Mouse (Mus musculus): ENCODE results near the gene Mobp.

Gene Mobp

GRCm38 (mm10) chr9:120132980-120133754 lies 16.3 kb upstream of the Mobp start:
- in situ Hi-C loops (cut with MboI; ENCODE audit: low pct_unique_long_range_greater_than_20kb in 1 of 2, low sequenced_read_pairs in 2 of 2, unreplicated experiment in 1 of 2): no loop called here

DNA sequence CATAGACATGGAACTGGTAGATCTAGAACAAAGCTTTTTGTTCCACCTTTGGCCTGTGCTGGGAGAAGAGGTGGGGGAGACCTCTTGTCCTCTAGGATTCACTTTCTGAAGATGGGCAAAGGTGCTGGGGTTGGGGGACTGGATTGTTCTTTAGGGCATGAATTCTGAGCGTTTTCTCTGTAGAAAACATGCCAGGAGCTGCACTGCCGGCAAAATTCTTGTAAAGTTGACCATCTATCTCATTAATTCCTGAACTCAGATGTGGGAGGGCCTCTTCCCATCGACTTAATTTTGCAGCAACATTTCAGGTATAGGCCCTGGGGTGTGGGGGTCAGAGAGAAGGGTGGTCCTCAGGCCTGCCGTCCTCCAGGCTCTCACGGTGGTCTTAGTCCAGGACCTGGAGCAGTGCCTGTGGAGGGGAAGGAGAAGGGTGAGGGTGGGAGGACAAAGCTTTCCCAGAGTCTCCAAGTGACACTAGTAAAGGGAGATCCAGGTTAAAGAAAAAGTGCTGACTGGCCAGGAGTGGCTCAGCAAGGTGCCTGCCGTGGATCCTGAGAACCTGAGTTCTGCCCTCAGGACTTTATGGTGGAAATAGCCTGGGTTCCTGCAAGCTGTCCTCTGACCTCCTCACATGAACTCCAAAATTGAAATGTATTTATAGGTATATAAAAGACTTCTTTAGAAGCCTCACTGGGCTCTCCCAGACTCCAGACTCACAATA lies 15.6 kb upstream of the Mobp start:
- in situ Hi-C loops (cut with MboI; ENCODE audit: low pct_unique_long_range_greater_than_20kb in 1 of 2, low sequenced_read_pairs in 2 of 2, unreplicated experiment in 1 of 2): no loop called here

GRCm38 (mm10) chr9:120134529-120135160 lies 14.9 kb upstream of the Mobp start:
- in situ Hi-C loops (cut with MboI; ENCODE audit: low pct_unique_long_range_greater_than_20kb in 1 of 2, low sequenced_read_pairs in 2 of 2, unreplicated experiment in 1 of 2): loop anchor here (5.0 kb wide), 1 partner anchor 38 kb away; no protein-coding TSS in a partner anchor

DNA sequence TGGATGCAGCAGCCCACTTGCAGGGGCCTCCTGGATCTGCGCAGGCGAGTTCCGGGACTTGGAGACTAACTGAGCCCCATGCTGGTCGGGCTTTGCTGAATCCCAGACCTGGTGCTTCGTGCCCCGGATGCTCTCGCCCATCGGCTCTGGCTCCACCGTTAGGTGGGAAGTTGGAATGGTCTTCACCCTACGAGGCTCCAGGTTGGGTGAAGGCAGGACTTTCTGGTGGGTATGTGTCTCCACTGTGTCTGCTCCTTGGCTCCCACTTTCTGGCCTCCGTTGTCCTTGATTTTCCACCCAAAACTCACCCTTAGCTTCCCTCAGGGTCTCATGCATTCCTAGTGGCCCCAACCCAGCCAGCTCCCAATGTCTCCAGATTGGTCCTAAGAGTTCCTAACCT lies 14.1 kb upstream of the Mobp start:
- in situ Hi-C loops (cut with MboI; ENCODE audit: low pct_unique_long_range_greater_than_20kb in 1 of 2, low sequenced_read_pairs in 2 of 2, unreplicated experiment in 1 of 2): loop anchor here (5.0 kb wide), 1 partner anchor 37 kb away; no protein-coding TSS in a partner anchor

GRCm38 (mm10) chr9:120140652-120141051 lies 8.9 kb upstream of the Mobp start:
- in situ Hi-C loops (cut with MboI; ENCODE audit: low pct_unique_long_range_greater_than_20kb in 1 of 2, low sequenced_read_pairs in 2 of 2, unreplicated experiment in 1 of 2): no loop called here

GRCm38 (mm10) chr9:120144474-120144873 lies 5.0 kb upstream of the Mobp start:
- in situ Hi-C loops (cut with MboI; ENCODE audit: low pct_unique_long_range_greater_than_20kb in 1 of 2, low sequenced_read_pairs in 2 of 2, unreplicated experiment in 1 of 2): no loop called here

DNA sequence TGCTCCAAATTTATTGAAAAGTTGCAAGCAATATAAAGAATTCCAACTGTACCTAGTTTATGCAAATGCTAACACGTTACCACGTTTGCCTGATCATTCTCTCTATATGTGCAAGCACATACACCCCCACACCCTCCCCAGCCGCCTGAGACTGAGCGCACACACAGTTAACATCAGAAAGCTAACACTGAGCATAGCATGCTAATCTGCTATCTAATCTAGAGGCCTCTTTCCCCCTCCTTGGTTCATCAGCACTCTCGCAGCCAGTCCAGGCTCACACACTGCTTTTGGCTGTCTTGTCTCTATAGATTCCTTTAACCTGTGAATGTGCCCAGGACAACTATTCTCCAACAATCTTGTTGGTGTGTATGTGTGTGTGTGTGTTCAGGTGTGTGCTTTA lies 1.6 kb downstream of the Mobp start:
- in situ Hi-C loops (cut with MboI; ENCODE audit: low pct_unique_long_range_greater_than_20kb in 1 of 2, low sequenced_read_pairs in 2 of 2, unreplicated experiment in 1 of 2): no loop called here

- in situ Hi-C loops (cut with MboI; ENCODE audit: low pct_unique_long_range_greater_than_20kb in 1 of 2, low sequenced_read_pairs in 2 of 2, unreplicated experiment in 1 of 2): no loop called here
These were observed 2.4 kb downstream of the Mobp start for GRCm38 (mm10) chr9:120151906-120152399.

DNA sequence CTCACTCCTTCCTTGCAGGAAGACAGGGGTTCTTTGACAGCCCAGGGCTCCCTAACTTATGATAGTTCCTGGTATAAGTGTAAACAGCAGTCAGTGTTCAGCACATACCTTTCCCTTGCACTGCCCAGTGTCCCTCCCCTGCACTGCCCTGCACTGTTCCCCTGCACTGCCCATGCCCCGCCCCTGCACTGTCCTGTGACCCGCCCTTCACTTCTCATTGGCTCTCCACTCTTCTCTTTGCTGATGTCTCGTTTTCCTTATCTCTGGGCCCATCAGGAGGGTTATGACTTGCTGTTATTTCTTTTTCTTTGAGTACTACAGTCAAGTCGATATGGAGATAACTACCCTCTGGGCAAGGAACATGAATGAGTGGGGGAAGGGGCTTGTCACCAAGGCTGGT lies 8.5 kb downstream of the Mobp start:
- in situ Hi-C loops (cut with MboI; ENCODE audit: low pct_unique_long_range_greater_than_20kb in 1 of 2, low sequenced_read_pairs in 2 of 2, unreplicated experiment in 1 of 2): no loop called here

- in situ Hi-C loops (cut with MboI; ENCODE audit: low pct_unique_long_range_greater_than_20kb in 1 of 2, low sequenced_read_pairs in 2 of 2, unreplicated experiment in 1 of 2): no loop called here
These were observed 14.4 kb downstream of the Mobp start for GRCm38 (mm10) chr9:120163862-120164261.

DNA sequence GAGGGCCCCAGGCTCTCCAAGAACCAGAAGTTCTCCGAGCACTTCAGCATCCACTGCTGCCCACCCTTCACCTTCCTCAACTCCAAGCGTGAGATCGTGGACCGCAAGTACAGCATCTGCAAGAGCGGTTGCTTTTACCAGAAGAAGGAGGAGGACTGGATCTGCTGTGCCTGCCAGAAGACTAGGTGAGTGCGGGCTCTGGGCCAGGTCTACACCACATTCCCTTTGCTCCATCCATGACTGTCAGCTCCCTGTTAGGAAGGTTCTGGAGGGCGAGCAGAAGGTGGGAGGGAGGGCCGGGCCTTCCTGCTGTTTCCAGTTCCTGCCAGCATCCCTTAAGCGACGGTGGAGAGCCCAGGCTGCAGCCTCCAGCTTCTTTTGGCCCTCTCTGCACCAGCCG lies 18.3 kb downstream of the Mobp start:
- in situ Hi-C loops (cut with MboI; ENCODE audit: low pct_unique_long_range_greater_than_20kb in 1 of 2, low sequenced_read_pairs in 2 of 2, unreplicated experiment in 1 of 2): no loop called here

DNA sequence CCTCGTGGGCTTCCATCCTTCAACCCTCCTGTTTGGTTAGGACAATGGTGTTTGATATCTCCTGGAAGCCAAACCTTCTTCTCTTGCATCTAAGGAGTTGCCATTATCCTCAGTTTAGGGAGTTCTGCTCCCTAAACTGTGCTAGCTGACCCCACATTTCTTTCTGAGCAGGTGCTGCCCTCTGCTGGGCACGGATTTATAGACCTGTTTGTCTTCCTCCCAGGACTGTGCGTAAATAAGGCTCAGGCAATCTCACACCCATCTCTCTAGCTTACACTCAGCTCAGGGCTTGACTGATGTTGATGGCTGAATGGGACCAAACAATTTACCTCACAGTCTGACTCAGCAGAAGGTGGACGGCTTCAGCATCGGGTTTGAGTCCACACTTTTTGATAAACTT lies 21.8 kb downstream of the Mobp start:
- in situ Hi-C loops (cut with MboI; ENCODE audit: low pct_unique_long_range_greater_than_20kb in 1 of 2, low sequenced_read_pairs in 2 of 2, unreplicated experiment in 1 of 2): loop anchor here (5.0 kb wide), 1 partner anchor 34 kb away; no protein-coding TSS in a partner anchor

DNA sequence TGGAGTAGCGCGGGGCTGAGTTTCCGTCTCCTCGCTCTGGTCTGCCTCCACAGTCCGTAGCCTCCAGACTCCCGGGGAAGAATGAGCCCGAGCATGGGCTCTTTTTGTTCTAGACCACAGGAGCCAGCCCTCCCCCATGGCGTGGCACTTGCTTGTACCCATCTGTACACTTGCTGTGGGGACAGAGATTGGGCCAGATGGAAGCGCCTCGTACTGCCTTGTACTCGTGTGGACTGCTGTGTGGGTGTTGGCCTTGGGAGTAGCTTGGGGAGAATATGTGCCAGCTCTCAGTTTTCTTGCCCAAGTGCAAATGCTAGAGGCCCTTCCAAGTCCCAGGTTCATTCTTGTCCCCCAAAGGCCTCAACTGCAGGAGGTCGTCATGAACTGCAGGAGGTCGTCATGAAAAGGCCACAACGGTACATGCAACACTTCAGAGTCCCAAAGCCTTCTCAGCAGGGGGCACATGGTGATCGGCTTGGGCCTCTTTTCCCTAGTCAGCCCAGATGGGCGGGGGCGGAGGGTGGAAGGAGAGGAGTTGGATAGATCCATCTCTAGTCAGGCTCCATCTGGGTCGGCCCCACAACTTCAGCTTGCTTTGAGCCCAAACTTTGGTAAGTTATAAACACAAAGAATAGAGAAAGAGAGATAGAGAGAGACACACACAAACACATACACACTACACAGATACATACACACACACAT lies 25.1 kb downstream of the Mobp start:
- in situ Hi-C loops (cut with MboI; ENCODE audit: low pct_unique_long_range_greater_than_20kb in 1 of 2, low sequenced_read_pairs in 2 of 2, unreplicated experiment in 1 of 2): loop anchor here (5.0 kb wide), 1 partner anchor 37 kb away; no protein-coding TSS in a partner anchor

DNA sequence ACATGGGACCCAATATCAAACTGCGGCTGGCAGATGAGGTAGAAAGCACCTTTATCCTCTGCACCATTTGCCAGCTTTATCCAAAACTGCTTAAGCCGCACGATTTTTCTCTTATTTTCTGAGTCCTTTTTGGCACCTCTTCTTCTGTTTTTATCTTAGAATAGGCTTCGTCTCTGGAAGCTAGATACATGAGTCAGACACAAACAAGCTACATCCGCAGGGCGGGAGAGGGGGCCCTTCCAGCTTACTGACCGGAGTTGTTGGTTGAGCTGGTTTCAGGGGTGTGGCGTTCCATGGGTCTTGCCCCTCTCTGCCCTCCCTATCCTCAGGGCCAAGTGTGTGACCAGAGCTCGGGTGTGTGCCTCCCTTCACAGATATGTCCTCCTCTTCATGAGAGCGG lies 29.3 kb downstream of the Mobp start:
- in situ Hi-C loops (cut with MboI; ENCODE audit: low pct_unique_long_range_greater_than_20kb in 1 of 2, low sequenced_read_pairs in 2 of 2, unreplicated experiment in 1 of 2): no loop called here

- in situ Hi-C loops (cut with MboI; ENCODE audit: low pct_unique_long_range_greater_than_20kb in 1 of 2, low sequenced_read_pairs in 2 of 2, unreplicated experiment in 1 of 2): no loop called here
These were observed 35.0 kb downstream of the Mobp start for GRCm38 (mm10) chr9:120184499-120184898.

DNA sequence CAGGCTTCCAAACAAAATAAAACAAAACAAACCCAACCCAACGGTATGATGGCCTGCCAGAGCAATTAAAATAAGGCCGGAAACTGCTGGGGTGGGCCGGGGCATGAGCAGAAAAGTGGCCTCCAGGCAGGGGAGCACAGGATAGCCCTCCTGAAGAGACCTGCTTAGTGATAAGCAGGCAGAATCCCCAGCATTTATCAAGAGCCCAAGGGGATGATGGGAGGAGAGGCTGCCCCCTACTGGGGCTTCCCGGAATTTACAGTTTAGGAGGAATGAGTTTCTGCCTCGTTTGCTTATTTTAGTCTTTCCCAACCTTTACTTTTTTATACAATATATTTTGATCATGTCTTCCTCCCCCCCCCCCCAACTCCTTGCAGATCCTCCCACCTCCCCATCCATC lies 37.3 kb downstream of the Mobp start:
- in situ Hi-C loops (cut with MboI; ENCODE audit: low pct_unique_long_range_greater_than_20kb in 1 of 2, low sequenced_read_pairs in 2 of 2, unreplicated experiment in 1 of 2): no loop called here

GRCm38 (mm10) chr9:120190891-120191290 lies 41.4 kb downstream of the Mobp start:
- in situ Hi-C loops (cut with MboI; ENCODE audit: low pct_unique_long_range_greater_than_20kb in 1 of 2, low sequenced_read_pairs in 2 of 2, unreplicated experiment in 1 of 2): no loop called here

DNA sequence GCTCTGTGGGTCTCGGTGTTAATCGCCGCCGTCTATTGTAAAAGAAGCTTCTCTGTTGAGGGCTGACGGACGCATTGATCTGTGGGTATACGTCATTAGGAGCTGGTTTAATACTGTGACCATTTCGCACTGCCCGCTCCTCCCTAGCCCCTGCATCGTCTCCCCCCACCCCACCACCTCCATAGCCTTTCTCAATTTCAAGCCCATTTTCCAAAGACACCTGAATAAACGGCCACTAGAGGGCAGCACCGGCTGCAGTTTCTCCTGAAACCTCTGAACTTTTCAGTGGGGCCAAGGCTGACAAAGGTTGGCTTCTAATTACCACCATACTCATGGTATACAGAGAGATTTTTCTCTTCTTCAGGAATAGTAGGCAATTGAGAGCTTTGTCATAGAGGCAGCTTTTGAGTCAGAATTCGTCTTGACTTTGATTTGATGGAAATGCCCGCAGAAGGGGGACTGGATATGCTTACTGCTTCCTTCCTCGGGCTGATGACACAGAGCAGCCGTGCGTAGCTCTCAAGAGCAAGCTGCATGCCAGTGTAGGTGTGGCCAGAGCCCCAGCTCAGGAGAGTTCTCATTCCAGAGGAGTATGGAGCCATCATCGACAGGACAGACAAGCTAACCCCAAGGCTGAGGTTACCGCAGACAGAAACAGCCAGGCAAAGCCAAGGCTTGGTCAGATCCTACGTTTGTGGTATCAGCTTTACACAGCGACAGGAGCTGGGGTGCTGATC lies 42.0 kb downstream of the Mobp start:
- in situ Hi-C loops (cut with MboI; ENCODE audit: low pct_unique_long_range_greater_than_20kb in 1 of 2, low sequenced_read_pairs in 2 of 2, unreplicated experiment in 1 of 2): no loop called here

Data from mouse embryonic stem cell (cell line).